Mouse (Mus musculus): ENCODE data around the gene Usp3.
A peak's percentile ranks its signal among the peaks of the same experiment; 100 is the strongest.

The Usp3 gene

DNA sequence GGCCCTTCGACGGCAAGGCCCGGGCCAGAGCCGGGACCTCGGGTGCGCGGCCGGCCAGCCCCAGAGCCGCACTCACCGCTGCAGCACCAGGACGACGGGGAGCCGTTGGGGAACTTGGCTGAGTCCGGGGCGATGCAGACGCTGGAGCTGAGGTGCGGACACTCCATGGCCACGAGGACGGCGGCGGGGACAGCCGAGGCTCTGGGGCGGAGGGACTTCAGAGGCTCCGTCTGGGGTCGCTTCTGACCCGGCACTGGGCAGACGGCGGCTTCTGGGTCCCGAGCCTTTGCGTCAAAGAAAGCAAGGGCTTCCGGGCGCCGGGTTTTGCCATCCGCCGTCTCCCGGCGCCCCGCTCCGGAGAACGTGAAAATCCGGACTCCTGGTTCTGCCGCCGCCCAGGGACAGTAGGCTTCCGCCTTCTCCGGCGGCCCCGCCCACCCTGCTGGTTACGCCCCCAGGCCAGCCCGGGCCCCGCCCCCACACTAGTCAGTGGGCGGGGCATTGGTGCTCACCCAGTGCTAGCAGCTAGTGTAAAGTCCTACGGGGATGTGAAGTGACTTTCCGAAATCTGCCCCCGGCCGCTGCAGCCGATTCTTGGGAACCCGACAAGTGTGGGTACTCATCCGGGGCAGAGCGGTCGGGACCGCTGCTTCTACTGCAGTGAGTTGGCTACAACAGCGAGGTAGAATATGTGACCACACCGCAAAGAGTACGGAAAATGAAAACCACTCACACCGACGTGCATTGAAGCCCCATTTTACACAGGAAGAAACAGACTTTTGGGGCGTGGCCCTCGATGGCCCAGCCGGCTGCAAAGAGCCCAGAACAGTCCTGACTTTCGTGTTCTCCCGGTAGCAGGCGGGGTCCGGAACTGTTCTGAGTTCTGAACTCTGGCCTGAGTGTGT is at the start of gene Usp3:
TSS of gene Usp3 (minus strand) at position 435 of the 905 bp plus-strand sequence.
- DNase-seq (ENCODE audit: low spot score in 2 of 2): peak; percentile 90 to 98

DNA sequence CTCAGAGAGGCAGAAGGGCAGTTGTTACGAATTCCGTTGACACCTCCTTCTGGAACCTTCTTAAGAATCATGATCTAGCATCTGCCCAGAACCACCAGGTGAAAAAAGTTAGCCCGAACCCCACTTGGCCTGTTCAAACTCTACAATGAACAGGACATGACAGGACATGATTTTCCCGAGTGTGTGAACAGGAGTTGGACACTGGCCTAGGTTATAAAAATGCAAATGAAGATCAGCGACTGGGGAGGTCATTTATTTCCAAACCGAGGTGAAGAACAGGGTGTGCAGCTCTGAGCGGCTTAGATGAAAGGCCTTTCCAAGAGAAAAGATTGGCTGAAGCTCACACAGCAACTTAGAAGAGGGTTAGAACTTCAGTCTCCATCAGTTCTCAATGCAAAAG is 47.5 kb upstream of the Usp3 start:
- no peak for DNase-seq (ENCODE audit: low spot score in 2 of 2)

DNA sequence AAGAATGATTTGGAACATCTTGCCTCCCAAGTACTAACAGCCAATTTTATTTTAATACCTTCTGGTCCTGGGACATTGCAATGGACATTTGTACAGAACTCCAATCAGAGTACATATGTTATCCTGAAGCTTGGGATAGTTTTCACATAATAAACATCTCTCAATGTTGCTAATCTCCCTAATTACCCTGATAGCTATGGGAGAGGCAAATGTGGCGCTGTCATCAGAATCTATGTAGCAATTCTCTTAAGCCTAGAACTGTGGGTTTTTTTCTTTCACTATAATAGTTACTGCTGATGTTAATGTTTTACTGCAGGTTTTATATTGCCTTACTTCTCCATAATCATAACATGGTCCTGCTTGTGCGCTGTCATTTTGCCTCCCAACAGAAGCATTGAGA is 46.7 kb upstream of the Usp3 start:
- DNase-seq (ENCODE audit: low spot score in 2 of 2): no peak

DNA sequence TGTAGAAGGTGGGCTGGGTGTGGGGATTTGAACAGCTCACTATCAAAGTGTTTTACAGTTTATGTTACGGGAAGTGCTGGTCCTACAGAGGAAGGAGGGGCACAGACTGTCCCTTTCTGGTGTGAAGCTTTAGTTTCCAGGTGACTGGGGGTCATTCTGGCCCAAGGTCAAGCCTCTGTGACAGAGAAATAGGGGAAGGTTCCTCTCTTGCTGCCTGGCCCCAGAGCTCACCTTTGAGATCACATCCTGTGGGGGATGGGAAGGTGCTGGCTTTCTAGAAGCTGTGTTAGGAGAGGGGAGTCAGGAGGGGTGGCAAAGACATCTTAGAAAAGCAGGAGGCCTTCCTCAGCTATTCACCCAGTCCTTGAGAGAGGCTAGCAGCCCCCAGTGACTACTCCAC is 39.5 kb upstream of the Usp3 start:
- DNase-seq (ENCODE audit: low spot score in 2 of 2): no peak

DNA sequence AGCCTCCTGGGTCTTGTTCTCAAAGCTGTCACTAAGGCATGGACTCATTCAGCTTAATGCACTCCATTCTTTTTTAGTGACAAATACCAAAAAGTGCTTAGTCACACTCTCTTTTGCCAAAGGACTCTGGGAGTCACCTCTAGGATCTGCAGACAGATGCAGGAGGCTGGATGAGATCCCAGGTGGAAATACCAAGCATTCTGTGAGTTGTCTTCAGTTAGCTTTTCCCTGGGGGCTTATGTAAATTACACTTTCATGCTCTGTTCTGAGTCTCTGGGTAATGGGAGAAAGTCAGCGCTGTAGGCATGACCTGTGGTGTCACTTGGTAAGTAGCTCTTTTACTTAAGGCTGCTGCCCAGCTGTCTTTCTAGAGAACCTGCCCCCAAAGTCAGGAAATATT is 38.0 kb upstream of the Usp3 start:
- DNase-seq (ENCODE audit: low spot score in 2 of 2): no peak

DNA sequence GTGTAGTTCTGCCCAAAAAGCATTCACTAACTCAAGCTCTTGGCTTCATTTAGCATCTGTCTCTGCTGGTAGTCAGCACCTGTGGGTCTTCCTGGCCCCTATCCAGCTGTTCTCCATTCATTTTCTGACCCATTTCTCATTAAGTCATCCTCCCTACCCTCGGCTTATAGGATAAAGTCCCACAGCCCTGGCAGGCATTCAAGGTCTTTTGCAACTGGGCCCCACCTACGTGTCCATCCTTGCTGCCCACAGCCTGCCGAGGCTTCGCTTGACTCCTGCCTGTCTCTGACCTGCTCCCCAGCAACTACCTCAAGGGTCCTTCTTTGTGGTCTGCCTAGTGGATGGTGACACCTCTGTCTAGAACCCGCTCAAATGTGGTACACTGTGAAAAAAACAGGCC is 33.7 kb upstream of the Usp3 start:
- no peak for DNase-seq (ENCODE audit: low spot score in 2 of 2)

DNA sequence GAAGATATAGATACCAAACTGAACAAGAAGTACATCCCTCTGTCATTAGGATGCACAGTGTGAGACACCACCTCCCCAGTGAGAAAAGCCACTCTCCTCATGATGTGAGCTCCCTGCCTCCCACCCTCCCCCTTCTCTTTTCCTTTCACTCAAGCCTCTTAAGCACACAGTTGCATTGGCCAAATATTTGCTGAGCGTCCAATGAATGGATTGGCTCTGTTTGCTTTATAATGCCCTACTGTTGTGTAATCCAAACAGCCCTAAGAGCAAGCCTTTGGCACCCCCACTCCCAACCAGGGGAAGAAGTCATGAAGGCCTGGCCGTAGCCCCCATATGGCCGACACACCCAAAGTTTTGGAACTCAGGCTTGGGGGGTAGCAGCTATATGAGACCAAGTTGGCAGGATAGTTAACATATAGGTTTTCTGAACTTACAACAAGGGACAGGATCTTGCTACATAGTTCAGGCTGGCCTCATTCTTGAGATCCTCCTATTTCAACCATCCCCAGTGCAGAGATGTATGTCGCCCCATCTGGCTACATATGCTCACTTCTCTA is 33.1 kb upstream of the Usp3 start:
- no peak for DNase-seq (ENCODE audit: low spot score in 2 of 2)

DNA sequence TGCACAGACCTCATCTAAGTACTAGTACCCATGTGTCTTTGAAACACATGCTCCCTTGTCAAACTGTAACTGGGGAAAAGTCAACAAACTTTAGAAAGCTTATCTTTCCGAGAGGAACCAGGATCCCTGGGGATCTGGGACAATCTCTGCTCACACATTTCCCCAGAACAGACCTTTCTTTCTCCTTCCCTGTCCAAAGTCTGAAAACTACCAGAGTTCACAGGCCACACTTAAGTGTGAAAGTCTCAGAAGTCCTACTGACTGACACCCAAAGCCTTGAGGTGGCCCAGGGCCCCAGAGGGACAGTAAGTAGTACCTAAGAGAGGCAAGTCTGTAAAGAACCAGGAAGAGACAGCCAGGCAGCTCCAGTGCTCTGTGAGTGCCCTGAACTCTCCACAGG is 31.9 kb upstream of the Usp3 start:
- no peak for DNase-seq (ENCODE audit: low spot score in 2 of 2)

DNA sequence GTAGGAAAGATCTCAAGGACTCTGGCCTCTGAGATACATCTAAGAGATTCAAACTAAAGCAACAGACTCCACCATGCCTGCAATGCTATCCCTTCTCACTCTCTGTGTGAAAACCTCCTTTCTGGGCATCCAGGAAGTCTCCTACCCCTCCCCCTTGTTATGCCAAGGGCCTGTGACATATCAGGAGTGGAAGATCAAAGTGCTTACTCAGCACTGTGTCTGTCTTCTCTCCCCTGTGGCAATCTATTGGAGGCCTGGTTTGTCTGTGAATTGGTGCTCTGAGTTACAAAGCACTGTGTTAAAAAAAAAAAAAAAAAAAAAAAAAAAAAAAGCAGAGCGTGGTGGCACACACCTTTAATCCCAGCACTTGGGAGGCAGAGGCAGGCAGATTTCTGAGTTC is 30.7 kb upstream of the Usp3 start:
- DNase-seq (ENCODE audit: low spot score in 2 of 2): no peak

DNA sequence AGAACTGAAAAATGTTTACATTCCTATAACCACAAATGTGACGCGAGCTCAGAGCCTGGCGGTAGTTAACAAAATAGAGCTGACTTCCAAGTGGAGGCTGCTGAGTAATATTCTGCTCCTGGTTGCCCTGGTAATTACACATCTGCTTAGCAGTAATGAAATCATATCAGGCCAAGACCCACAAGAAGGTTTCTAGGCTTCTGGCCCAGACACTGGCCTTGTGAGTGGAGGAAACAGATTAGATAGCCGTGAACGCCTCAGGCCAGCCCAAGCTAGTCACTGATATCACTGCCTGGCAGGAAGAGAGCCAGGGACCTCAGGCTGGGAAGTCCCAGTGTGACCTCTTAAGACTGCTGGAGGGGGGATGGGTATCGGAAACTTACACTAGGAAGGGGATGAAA is 27.6 kb upstream of the Usp3 start:
- DNase-seq (ENCODE audit: low spot score in 2 of 2): no peak

DNA sequence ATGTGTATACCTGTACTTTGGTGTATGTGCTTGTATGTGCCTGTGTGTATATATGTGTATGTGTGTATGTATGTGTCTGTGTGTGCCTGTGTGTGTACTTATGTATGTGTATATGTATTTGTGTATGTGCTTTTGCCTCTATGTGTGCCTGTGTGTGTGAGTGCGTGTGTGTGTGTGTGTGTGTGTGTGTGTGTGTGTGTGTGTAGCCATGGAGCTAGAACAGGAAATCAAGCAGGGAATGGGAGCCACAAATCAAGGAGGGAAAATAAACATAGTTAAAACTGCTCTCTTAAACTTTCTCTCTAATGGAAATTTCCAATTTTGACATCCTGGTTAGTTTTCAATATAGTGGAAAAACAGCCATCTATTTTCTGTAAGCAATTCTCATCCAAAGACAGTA is 27.1 kb upstream of the Usp3 start:
- no peak for DNase-seq (ENCODE audit: low spot score in 2 of 2)

DNA sequence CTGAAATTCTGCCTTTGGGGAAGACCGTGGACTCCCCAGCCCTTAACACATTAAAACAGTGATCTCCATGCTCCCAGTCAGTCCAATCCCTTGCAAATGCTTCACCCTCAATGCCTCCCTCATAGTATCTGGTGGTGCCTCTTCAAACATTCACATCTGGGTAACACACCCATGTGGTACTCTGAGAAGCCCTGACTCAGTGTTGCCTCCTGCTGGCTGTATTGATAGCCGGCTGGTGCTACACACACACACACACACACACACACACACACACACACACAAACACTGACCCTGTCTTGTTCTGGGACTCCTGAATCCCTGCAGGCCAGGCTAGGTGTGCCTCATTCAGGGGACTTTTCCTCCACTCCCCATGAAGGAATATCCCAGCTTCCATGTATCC is 24.9 kb upstream of the Usp3 start:
- DNase-seq (ENCODE audit: low spot score in 2 of 2): no peak

DNA sequence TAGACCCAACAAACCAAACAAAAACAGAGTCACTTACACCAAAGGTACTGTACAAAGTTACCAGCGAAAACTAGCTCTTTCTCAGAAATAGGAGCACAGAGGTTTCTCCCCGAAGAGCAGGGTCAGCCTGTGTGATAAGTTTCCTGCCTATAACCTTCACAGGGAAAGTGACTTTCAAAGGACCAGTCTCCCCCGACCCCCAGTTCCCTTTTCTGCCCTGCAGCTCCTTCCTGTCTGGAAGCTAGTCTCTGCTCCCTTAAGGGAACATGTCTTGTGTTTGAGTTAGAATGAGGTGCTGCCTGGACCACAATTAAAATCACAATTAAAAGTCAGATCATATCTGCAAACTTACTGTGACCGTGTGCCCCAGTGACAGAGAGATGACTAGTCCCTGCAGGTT is 23.9 kb upstream of the Usp3 start:
- DNase-seq (ENCODE audit: low spot score in 2 of 2): no peak

DNA sequence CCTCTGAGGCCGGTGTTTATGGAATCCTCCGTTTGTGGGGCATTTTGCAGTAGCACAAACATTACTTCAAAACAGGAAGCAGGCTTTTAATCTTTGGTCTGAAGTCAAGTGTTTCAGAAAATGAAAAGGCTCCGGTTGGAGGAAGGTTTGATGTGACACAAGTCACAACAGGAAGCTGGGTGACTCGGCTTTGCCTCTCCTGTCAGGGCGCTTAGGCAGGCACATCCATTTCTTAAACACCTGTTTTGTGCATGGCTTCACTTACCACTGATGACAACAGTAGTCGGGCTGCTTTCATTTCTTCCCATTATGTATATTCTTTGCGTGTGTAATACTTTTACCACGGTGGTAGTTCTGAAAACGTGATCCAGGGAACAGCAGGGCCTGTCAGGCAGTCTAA is 22.2 kb upstream of the Usp3 start:
- DNase-seq (ENCODE audit: low spot score in 2 of 2): no peak

DNA sequence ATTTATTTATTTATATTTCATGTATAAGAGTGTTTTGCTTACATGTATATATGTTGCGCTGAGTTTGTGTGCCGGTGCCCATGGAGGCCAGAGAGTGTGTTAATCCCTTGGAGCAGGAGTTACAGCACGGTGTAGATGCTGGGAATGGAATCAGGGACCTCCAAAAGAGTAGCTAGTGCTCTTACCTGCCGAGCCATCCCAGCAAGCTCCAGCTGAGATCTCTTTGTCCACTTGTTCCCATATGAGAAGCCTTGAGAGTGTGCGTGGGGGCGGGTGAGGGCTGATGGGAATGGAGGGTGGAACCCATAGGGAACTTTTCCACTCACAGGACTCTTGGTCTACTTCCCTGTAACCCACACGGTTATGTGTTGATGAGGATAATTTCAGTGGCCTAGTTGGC is 21.6 kb upstream of the Usp3 start:
- DNase-seq (ENCODE audit: low spot score in 2 of 2): no peak

DNA sequence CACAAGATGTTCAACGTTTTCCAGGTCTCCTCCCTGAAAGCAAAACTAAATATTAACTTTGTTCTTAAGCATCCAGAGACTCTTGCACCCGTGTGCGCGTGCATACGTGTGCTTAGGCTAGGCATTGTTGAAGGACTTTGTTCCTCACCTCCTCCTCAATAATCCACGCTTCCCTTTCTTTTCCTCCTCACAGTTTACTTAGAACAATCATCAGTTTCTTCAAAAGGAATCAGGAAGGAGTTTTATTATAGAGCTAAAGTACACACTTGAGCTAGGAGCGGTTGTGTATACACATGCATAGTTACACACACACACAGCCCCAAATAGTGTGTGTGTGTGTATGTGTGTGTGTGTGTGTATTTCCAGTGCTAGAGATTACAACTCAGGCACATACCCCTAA is 20.7 kb upstream of the Usp3 start:
- DNase-seq (ENCODE audit: low spot score in 2 of 2): no peak

DNA sequence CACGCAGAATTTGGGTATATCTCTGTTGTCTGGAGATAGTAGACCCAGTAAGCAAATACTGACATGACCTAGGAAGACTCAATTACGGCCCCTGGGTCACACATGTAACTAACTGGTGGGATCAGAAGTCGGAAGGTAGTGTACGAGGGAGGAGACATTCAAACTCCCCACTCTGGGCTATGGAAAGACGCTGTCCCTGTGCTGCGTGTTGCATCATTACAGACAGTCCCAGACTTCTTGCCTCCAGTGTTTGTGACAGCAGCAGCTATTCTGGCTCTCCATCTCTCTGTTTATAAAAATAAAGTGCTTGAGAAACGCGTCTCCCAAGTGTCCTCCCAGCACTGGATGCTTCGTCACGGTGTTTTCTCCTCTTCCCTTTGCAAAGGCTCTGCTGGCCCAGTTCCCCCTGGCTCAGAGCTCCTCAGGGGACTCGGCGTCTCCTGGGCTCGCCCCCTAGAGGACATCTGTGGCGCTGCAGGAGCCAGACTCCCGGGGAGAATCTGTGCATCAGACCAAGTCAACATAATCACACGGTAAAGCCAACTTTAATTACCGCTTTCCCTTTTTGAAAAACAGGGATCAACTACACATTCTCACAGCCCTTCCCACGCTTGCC is 18.6 kb upstream of the Usp3 start:
- DNase-seq (ENCODE audit: low spot score in 2 of 2): peak; percentile 75 to 84

DNA sequence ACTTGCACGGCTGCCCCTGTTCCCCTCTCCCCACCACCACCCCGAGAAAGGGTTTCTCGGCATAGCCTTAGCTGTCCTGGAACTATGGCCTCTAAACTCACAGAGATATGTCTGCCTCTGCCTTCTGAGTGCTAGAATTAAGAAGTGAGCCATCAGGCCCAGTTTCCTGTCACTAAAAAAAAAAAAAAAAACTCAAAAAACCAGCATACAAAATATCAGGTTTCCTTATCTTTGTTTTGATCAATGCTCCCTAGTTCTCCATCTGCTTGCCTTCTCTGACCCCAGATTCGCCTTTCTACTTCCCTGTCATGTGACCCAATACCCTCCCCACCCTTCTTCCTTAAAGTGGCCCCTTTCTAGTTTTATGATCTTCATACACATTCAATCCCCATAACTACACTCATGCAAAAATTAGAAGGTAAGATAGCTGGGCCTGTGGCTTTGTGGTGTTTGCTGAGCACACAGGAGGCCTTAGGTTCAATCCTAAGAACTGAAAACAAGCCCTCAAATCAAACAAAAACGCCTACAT is 15.9 kb upstream of the Usp3 start:
- DNase-seq (ENCODE audit: low spot score in 2 of 2): no peak

DNA sequence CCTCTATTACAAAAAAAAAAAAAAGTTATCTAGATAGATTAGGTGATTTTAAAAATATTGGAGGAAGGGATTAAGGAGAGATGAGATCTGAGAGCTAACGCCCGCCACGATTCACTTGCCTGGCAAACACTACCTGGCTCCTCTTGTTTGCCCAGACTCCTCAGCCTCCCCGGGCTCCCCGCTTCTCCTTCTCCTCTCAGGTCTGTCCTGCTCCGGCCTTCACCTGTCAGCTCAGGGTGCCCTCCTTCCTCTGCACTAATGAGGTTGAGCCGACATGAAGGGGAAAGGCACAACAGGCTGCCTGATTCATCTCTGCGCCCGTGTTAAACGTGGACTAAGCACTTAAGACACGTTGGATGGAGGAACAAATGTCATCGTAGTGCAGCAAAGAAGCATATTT is 13.9 kb upstream of the Usp3 start:
- DNase-seq (ENCODE audit: low spot score in 2 of 2): no peak

DNA sequence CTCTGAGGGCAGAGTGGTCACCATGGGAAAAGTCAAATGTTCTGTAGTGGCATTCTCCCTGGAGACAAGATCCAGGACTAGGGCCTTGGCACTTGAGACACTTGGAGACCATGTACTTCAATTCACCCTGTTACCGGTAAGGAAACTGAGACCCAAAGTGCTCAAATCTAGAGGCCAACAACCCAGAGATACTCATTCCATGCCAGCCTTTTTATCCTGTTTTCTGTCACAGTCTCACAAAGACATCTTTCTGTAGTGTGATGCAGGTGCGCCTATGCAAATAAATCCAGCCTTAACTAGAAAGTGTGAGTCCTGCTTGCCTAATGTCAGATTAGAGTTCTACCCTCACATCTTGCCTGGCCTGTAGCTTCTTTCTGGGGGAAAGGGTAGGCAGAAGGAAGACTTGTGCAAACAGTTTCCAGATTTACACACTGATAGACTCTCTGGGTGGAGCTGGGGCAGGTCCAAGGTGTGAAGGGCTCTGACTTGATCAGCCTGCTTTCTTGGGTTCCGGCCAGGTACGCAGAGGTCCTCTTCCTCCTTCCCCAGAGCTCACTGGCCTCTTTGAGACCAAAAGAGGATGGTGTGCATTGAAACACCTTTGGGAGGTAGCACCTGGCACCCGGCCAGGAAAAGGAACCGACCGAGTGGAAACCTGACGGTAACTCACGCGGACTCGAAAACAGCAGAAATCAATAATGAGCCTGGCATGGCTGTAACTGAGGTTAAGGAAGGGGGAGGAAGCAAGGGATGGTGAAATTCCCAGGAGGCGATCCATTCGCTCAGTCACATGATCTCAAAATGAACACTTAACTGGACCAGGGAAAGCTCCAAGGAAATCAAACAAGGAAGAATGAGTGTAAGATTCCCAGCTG is 13.2 kb upstream of the Usp3 start:
- peak in 1 of 2 experiments; percentile 31 for DNase-seq (ENCODE audit: low spot score in 2 of 2)

DNA sequence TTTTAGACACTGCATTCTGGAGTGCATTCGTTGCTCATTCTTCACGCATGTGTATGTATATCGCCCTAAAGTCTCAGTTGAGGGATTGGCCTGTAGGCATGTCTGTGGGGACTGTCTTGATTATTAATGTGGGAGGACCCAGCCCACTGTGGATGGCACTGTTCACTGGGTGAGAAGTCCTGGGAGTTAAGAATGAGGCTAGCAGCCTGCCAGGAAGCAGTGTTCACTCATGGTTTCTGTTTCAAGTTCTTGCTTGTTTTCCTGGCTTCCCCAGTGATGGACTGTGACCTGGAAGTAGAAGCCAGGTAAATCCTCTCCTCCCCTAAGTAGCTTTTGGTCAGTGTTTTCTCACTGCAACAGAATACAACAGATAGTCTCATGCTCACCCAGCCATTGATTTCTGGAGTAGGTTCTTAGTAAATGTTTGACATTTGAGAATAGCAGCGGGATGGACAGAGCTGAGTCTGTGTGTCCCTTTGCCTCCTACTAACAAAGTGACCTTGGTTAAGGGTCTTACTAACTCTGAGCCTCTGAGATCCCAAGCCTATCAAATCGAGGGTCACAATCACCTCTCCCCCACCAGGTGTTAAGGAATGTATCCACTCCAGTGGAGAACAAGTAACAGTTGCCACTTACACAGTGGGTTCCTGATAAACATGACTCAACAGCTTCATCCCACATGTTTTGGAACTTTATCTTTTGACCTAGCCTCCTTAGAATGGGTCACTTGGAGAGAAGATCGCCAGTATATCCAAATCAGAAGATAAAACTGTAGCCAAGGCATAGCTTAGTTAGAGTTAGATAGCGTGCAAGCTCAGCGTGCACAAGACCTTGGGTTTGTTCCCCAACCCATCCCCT is 11.6 kb upstream of the Usp3 start:
- DNase-seq (ENCODE audit: low spot score in 2 of 2): no peak
